Mouse (Mus musculus): ENCODE measurements around the gene Mpdz. TPM values are rescaled to one million over a fixed set of nuclear protein-coding genes. Genes with fewer than 3 reads are reported as not detected.

Gene Mpdz
- total and polyA plus RNA-seq, 2 experiments: 5.9 to 43.1 TPM

- H3K9ac ChIP-seq (ENCODE audit: low read depth, low read length): no peak overlapping the region
- H3K4me1 ChIP-seq (ENCODE audit: control insufficient read depth, insufficient read depth, low read length): no peaks in the 10 kb centered on the region; the same call in 1 of the 2 replicates
- H3K79me2 ChIP-seq (ENCODE audit: control insufficient read depth, insufficient read depth, low read length): no peaks in the 10 kb centered on the region
- no peak for DNase-seq (ENCODE audit: extremely low read depth, low read depth, low spot score)
- no peak overlapping the region for H3K27ac ChIP-seq (replicated peaks; ENCODE audit: insufficient read depth, low read depth, low read length)
- H3K36me3 ChIP-seq (ENCODE audit: control insufficient read depth, insufficient read depth, low read length): peaks cover 8% of the 10 kb centered on the region; the same call in 1 of the 2 replicates
- TF ChIP-seq POLR2A (IDR thresholded peaks at IDR 0.05; ENCODE audit: extremely low read depth, insufficient read depth, low read length) (no peak), CTCF (IDR thresholded peaks at IDR 0.05; ENCODE audit: low read depth, low read length) (no peak)
- H3K27me3 ChIP-seq (ENCODE audit: control insufficient read depth, insufficient read depth, low read length): no peaks in the 10 kb centered on the region
- no peak overlapping the region for H3K4me3 ChIP-seq (ENCODE audit: insufficient read depth, low read depth, low read length)
- 95% methylated on average over 2 of the region's 2 CpGs for WGBS
These were observed 109.0 kb downstream of the Mpdz start for GRCm38 (mm10) chr4:81333628-81333991.

DNA sequence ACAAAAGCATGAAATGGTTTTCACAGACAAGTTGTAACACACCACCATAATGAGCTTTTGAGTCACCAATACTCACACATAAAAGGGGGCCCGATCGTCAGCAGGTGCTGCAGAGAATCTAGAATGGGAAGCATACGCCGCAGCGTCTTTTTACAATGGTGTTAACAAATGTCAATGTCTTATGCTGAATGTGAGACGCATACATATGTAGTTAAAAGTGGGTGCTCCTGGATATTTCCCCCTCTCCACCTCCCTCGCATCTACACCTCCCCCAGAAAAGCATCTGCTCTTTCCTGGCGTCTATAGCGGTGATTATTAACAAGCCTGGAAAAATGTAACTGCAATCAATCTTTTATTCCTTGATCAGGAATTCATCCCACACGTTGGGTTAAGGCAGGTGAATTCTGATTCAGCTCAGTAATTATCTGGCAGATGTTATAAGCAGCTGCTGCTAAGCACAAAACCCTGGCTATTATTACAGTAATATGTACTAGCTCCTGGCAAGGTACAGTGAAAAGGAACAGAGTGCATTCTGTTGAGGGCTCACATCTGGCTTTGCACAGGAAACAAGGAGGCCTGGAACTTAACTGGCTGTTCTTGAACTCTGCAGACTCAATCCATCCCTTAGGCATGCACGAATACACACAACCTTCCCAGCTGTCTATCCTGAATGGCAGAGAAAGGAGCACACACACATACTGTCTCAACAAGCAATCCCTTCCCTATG lies 109.6 kb downstream of the Mpdz start:
- Histone ChIP-seq H3K9ac (ENCODE audit: low read depth, low read length) (no peak overlapping the region), H3K4me1 (ENCODE audit: control insufficient read depth, insufficient read depth, low read length) (no peaks in the 10 kb centered on the region), H3K79me2 (ENCODE audit: control insufficient read depth, insufficient read depth, low read length) (no peaks in the 10 kb centered on the region), H3K27me3 (ENCODE audit: control insufficient read depth, insufficient read depth, low read length) (no peaks in the 10 kb centered on the region), H3K36me3 (ENCODE audit: control insufficient read depth, insufficient read depth, low read length) (peaks cover 8% of the 10 kb centered on the region; the same call in 1 of the 2 replicates), H3K27ac (replicated peaks; ENCODE audit: insufficient read depth, low read depth, low read length) (no peak overlapping the region), H3K4me3 (ENCODE audit: insufficient read depth, low read depth, low read length) (no peak overlapping the region)
- DNase-seq (ENCODE audit: extremely low read depth, low read depth, low spot score): no peak
- TF ChIP-seq POLR2A (IDR thresholded peaks at IDR 0.05; ENCODE audit: extremely low read depth, insufficient read depth, low read length) (no peak), CTCF (IDR thresholded peaks at IDR 0.05; ENCODE audit: low read depth, low read length) (no peak)
- WGBS: 90% methylated on average over 11 of the region's 11 CpGs

GRCm38 (mm10) chr4:81332439-81332841 lies 110.2 kb downstream of the Mpdz start:
- TF ChIP-seq POLR2A (IDR thresholded peaks at IDR 0.05; ENCODE audit: extremely low read depth, insufficient read depth, low read length): no peak
- TF ChIP-seq CTCF (IDR thresholded peaks at IDR 0.05; ENCODE audit: low read depth, low read length): no peak
- H3K27ac ChIP-seq (replicated peaks; ENCODE audit: insufficient read depth, low read depth, low read length): no peak overlapping the region
- H3K79me2 ChIP-seq (ENCODE audit: control insufficient read depth, insufficient read depth, low read length): no peaks in the 10 kb centered on the region
- no peak overlapping the region for H3K9ac ChIP-seq (ENCODE audit: low read depth, low read length)
- no peak for DNase-seq (ENCODE audit: extremely low read depth, low read depth, low spot score)
- H3K4me3 ChIP-seq (ENCODE audit: insufficient read depth, low read depth, low read length): no peak overlapping the region
- H3K4me1 ChIP-seq (ENCODE audit: control insufficient read depth, insufficient read depth, low read length): no peaks in the 10 kb centered on the region
- 89% methylated on average over 6 of the region's 6 CpGs for WGBS
- H3K27me3 ChIP-seq (ENCODE audit: control insufficient read depth, insufficient read depth, low read length): no peaks in the 10 kb centered on the region
- peaks cover 8% of the 10 kb centered on the region; the same call in 1 of the 2 replicates for H3K36me3 ChIP-seq (ENCODE audit: control insufficient read depth, insufficient read depth, low read length)

GRCm38 (mm10) chr4:81327694-81328093 lies 114.9 kb downstream of the Mpdz start:
- no peaks in the 10 kb centered on the region for H3K36me3 ChIP-seq (ENCODE audit: control insufficient read depth, insufficient read depth, low read length)
- H3K79me2 ChIP-seq (ENCODE audit: control insufficient read depth, insufficient read depth, low read length): no peaks in the 10 kb centered on the region
- no peak overlapping the region for H3K27ac ChIP-seq (replicated peaks; ENCODE audit: insufficient read depth, low read depth, low read length)
- DNase-seq (ENCODE audit: extremely low read depth, low read depth, low spot score): no peak
- H3K4me3 ChIP-seq (ENCODE audit: insufficient read depth, low read depth, low read length): no peak overlapping the region
- no peaks in the 10 kb centered on the region for H3K27me3 ChIP-seq (ENCODE audit: control insufficient read depth, insufficient read depth, low read length)
- H3K4me1 ChIP-seq (ENCODE audit: control insufficient read depth, insufficient read depth, low read length): no peaks in the 10 kb centered on the region
- TF ChIP-seq POLR2A (IDR thresholded peaks at IDR 0.05; ENCODE audit: extremely low read depth, insufficient read depth, low read length): no peak
- TF ChIP-seq CTCF (IDR thresholded peaks at IDR 0.05; ENCODE audit: low read depth, low read length): no peak
- 95% methylated on average over 2 of the region's 2 CpGs for WGBS
- H3K9ac ChIP-seq (ENCODE audit: low read depth, low read length): no peak overlapping the region

GRCm38 (mm10) chr4:81323853-81324252 lies 118.8 kb downstream of the Mpdz start:
- H3K9ac ChIP-seq (ENCODE audit: low read depth, low read length): no peak overlapping the region
- H3K4me1 ChIP-seq (ENCODE audit: control insufficient read depth, insufficient read depth, low read length): no peaks in the 10 kb centered on the region
- TF ChIP-seq CTCF (IDR thresholded peaks at IDR 0.05; ENCODE audit: low read depth, low read length) (no peak), POLR2A (IDR thresholded peaks at IDR 0.05; ENCODE audit: extremely low read depth, insufficient read depth, low read length) (no peak)
- no peak overlapping the region for H3K27ac ChIP-seq (replicated peaks; ENCODE audit: insufficient read depth, low read depth, low read length)
- no peaks in the 10 kb centered on the region for H3K79me2 ChIP-seq (ENCODE audit: control insufficient read depth, insufficient read depth, low read length)
- no peak overlapping the region for H3K4me3 ChIP-seq (ENCODE audit: insufficient read depth, low read depth, low read length)
- no peaks in the 10 kb centered on the region for H3K27me3 ChIP-seq (ENCODE audit: control insufficient read depth, insufficient read depth, low read length)
- no peak for DNase-seq (ENCODE audit: extremely low read depth, low read depth, low spot score)
- peaks cover 6% of the 10 kb centered on the region for H3K36me3 ChIP-seq (ENCODE audit: control insufficient read depth, insufficient read depth, low read length)
- 97% methylated on average over 4 of the region's 4 CpGs for WGBS

- Histone ChIP-seq H3K4me1 (ENCODE audit: control insufficient read depth, insufficient read depth, low read length) (no peaks in the 10 kb centered on the region), H3K79me2 (ENCODE audit: control insufficient read depth, insufficient read depth, low read length) (no peaks in the 10 kb centered on the region), H3K27ac (replicated peaks; ENCODE audit: insufficient read depth, low read depth, low read length) (no peak overlapping the region), H3K36me3 (ENCODE audit: control insufficient read depth, insufficient read depth, low read length) (peaks cover 15% of the 10 kb centered on the region), H3K27me3 (ENCODE audit: control insufficient read depth, insufficient read depth, low read length) (no peaks in the 10 kb centered on the region), H3K9ac (ENCODE audit: low read depth, low read length) (no peak overlapping the region), H3K4me3 (ENCODE audit: insufficient read depth, low read depth, low read length) (no peak overlapping the region)
- WGBS: 99% methylated on average over 3 of the region's 3 CpGs
- no peak for DNase-seq (ENCODE audit: extremely low read depth, low read depth, low spot score)
- TF ChIP-seq POLR2A (IDR thresholded peaks at IDR 0.05; ENCODE audit: extremely low read depth, insufficient read depth, low read length) (no peak), CTCF (IDR thresholded peaks at IDR 0.05; ENCODE audit: low read depth, low read length) (no peak)
These were observed 120.4 kb downstream of the Mpdz start for GRCm38 (mm10) chr4:81322232-81322631.
